Mouse (Mus musculus) megakaryocyte, embryonic 14.5 days (primary cell): ENCODE results near the gene Camk2g. TPM values are rescaled to one million over a fixed set of nuclear protein-coding genes. Genes with fewer than 3 reads are reported as not detected.

Experiments used
- H3K27me3 ChIP-seq: replicated peaks from 2 replicates; pipeline ENCODE3; 2012; ENCODE audit warnings: inconsistent platforms
- H3K36me3 ChIP-seq: replicated peaks from 2 replicates; pipeline ENCODE3; 2012; ENCODE audit warnings: low read length, inconsistent platforms, mixed read lengths
- H3K4me1 ChIP-seq: 2 replicates; pipeline ENCODE4 v1.6.1; 2012; ENCODE audit warnings: inconsistent platforms
- H3K4me3 ChIP-seq: replicated peaks from 2 replicates; pipeline ENCODE3; 2012; ENCODE audit warnings: moderate library complexity, mild to moderate bottlenecking, inconsistent platforms
- H3K9me3 ChIP-seq: 2 replicates; pipeline ENCODE4 v1.6.1; 2012; ENCODE audit warnings: inconsistent platforms
- FLI1 ChIP-seq: IDR thresholded peaks from 2 replicates; pipeline ENCODE4 v1.6.1; 2012; ENCODE audit warnings: low read length, inconsistent platforms, mixed read lengths
- GATA1 ChIP-seq: IDR thresholded peaks from 3 replicates; pipeline ENCODE4 v1.6.1; 2012; ENCODE audit warnings: mixed read lengths, low read length, inconsistent platforms, borderline replicate concordance
- polyA plus RNA-seq: library from polyadenylated mRNA; stranded (reverse); fragments of >175 nt; gene quantifications from 2 replicates; pipeline ENCODE4 v1.2.3, GENCODE M21; 2012; ENCODE audit warnings: low replicate concordance; ENCODE audit not compliant: insufficient read depth

Gene Camk2g
- polyA plus RNA-seq, 1 experiment = 12.1 TPM

DNA sequence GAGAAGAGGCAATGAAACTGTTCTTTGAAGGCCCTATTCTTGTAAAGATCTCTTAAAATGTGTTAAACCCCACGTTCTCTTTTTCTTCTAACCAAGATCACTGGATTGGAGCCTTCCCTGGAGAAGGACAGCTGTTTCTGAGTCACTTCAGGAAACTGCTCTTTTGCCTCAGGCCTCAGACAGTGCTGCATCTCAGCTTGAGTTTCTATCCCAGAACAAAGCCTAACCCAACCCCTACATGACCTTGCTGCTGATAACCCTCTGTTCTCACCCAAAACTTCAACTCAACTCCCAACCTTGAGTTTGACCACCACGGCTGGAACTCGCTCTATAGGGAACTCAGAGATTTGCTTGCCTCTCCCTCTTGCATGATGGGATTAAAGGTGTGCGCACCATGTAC, 15.5 kb upstream of the Camk2g start:
- TF ChIP-seq FLI1 (no peak), GATA1 (no peak)
- Histone ChIP-seq H3K9me3 (no peaks in the 10 kb centered on the region), H3K4me3 (no peak overlapping the region), H3K36me3 (no peaks in the 10 kb centered on the region), H3K27me3 (peaks cover 38% of the 10 kb centered on the region), H3K4me1 (peaks cover 50% of the 10 kb centered on the region)

DNA sequence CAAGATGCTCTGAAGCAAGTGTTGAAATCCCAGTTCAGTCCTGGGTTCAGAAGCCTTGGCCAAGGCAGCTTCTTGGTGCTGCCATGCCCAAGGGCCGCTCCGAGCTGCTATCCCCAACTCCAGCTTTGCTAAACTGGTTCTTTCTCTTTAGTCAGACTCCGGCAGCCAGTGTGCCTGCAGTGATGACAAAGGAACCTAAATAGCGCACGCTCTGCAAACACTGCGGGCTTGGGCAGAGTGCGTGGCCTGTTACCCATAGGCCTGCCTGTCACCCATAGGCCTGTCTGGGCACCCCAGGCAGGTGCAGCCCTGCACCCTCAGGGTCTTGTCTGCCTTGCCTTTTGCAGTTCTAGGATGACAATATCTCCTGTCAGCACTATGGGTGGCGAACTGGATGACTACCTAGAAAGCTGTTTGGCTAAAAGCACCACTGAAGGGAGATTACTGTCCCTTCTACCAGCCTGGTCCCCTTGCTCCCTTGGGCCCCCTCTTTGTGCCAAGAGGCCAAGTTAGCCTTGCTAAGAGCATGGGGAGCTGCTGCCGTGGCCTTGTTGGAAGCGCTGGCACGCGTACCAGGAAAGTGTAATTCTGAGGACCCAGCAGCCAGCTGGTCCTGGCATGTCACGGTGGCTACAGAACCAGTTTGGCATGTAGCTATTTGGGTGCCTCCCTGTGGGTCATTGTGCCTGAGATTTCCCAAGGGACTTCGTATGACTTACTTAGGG, 12.4 kb upstream of the Camk2g start:
- Histone ChIP-seq H3K4me1 (peaks cover 52% of the 10 kb centered on the region), H3K4me3 (no peak overlapping the region), H3K36me3 (no peaks in the 10 kb centered on the region), H3K27me3 (peaks cover 19% of the 10 kb centered on the region), H3K9me3 (no peaks in the 10 kb centered on the region)
- TF ChIP-seq GATA1 (no peak), FLI1 (no peak)

DNA sequence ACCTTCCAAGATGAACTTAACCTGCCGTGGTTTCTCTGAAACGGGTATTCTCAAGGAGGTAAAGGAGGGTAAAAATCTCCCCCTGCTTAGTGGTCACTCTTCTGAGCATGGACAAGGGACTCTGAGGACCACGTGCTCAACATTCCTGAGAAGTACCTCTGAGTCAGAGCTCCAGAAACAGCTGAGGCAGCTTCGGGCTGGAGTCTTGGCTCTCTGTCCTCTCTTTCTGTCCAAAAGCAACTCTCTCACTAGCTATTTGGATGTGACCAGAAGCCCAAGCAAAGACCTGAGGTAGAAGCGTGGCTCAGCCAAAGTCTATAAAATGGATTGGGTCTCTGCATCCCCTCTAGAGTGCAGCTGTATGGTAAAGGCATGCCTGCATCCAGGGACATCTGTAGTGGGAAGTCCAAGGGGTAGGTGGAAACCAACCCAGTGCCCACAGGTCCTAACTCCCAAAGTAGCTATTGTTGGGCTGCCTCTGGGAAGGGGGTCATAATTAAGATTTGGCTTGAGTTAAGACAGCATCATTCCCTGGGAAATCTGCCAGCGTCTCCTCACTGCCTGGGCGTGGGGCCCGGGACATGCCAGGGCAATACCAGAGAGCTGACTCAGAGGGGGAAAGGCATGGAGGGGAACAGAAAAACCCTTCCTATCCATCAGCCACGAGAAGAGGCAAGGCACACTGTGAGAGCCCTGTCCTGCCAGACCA, 11.2 kb upstream of the Camk2g start:
- Histone ChIP-seq H3K9me3 (no peaks in the 10 kb centered on the region), H3K4me3 (no peak overlapping the region), H3K4me1 (peaks cover 40% of the 10 kb centered on the region), H3K36me3 (no peaks in the 10 kb centered on the region), H3K27me3 (peaks cover 15% of the 10 kb centered on the region)
- no peak for TF ChIP-seq FLI1
- TF ChIP-seq GATA1 = no peak

DNA sequence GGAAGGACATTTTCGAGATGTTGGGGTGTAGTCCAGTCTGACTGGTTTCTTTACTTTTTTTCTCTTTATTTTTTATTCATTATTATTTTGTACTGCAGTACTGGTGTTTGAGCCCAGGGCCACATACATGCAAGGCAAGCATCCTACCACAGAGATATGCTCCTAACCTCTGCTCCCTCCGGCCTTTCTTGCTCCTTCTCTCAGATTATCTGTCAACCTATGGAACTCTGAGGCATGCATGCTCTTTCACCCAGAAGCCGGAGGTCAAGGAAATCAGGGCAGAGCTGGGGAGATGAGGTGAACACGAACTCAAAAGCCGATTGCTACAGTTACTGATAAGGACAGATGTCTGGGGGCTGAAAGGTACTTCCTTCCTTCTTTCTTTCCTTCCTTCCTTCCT, 10.6 kb upstream of the Camk2g start:
- Histone ChIP-seq H3K4me1 (peaks cover 34% of the 10 kb centered on the region), H3K4me3 (no peak overlapping the region), H3K27me3 (peaks cover 14% of the 10 kb centered on the region), H3K9me3 (no peaks in the 10 kb centered on the region), H3K36me3 (no peaks in the 10 kb centered on the region)
- TF ChIP-seq FLI1 = no peak
- TF ChIP-seq GATA1 = no peak

DNA sequence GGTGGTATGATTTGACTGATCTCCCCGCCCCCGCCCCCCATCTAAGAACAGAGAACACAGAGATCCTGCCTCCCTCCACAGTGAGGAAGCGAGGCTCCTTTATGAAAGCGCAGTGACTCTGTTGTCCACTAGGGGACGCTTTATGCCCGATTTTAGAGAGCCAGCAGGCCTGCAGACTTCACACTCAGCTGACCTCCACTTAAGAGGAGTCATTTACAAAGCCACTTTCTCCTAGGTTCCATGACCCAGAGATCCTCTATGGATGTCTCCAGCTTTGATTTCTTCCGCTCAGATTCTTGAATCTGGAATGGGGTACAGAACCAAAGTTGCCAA, 9.7 kb upstream of the Camk2g start:
- no peak for TF ChIP-seq GATA1
- TF ChIP-seq FLI1 = no peak
- Histone ChIP-seq H3K4me1 (peaks cover 35% of the 10 kb centered on the region), H3K9me3 (no peaks in the 10 kb centered on the region), H3K4me3 (peak overlapping the region; percentile 50), H3K27me3 (peaks cover 10% of the 10 kb centered on the region), H3K36me3 (no peaks in the 10 kb centered on the region)

DNA sequence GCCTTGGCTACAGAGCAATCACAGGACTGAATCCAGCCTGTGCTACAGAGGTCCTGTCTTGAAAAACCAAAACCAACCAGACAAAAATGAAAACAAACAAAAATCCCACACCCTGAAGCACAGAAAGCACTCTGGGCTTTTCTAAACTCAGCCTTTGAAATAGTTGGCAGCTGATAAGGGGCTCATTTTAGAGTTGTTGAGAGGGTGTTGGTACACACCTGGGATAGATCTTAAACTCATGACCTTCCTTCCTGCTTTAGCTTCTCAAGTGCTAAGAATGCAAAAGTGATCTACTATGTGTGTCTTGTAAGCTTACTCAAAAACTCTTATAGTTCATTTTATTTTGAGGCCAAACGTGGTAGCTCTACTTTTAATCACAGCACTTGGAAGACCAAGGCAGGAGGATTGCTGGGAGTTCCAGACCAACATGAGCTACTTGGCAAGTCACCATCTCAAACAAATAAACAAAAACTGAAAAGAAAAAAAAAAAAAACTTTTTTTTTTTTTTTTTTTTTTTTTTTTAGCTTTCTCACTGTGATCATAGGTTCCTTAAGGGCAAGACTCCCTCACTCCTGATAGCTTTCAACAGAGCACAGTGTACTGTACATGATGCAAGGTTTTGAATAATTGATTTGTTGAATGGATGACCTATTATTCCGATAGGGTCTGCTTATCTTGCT, 9.2 kb upstream of the Camk2g start:
- H3K27me3 ChIP-seq = peaks cover 10% of the 10 kb centered on the region
- no peaks in the 10 kb centered on the region for H3K36me3 ChIP-seq
- TF ChIP-seq FLI1 (no peak), GATA1 (no peak)
- H3K4me1 ChIP-seq = peaks cover 40% of the 10 kb centered on the region
- peak overlapping the region; percentile 50 for H3K4me3 ChIP-seq
- H3K9me3 ChIP-seq = no peaks in the 10 kb centered on the region

DNA sequence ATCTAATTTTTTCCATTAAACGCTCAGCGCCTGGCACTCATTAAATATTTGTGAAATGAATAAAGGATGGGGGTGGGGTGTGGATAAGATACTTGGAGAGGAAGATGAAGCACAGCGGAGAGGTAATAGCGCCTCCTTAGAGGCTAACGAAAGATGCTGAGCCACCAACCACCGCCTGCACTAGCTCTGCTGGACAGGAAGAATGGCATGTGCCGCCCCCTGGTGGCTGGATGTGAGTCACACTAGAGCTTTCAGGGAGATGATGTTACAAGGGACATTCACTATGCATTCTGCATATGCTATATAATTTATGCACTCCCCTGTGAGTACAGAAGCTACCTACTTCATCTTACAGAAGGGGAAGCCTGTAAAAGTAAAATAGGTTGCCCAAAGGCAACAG, 4.9 kb upstream of the Camk2g start:
- Histone ChIP-seq H3K36me3 (no peaks in the 10 kb centered on the region), H3K27me3 (no peaks in the 10 kb centered on the region), H3K4me3 (peak overlapping the region; percentile 57), H3K4me1 (peaks cover 45% of the 10 kb centered on the region), H3K9me3 (no peaks in the 10 kb centered on the region)
- TF ChIP-seq GATA1 (no peak), FLI1 (no peak)

DNA sequence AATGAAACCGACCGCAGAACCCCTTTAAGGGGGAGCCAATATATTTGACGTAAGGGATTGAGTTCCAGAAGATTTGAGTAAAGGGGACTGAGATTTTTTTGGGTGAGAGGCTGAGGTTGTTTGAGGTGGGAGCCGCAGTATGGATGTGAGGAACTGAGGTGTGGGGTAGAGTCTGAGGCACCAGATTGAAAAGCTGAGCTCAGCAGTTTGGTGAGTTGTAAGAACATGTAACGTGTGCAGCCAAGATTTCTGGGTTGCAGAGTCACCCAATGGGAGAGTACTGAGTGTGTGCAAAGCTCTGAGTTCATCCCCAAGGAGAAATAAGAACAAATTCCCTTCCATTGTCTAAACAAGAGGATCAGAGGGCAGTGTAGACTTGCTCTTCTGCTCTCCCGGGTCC, 4.4 kb upstream of the Camk2g start:
- no peak overlapping the region for H3K4me3 ChIP-seq
- H3K27me3 ChIP-seq = no peaks in the 10 kb centered on the region
- H3K9me3 ChIP-seq = no peaks in the 10 kb centered on the region
- peaks cover 41% of the 10 kb centered on the region for H3K4me1 ChIP-seq
- TF ChIP-seq GATA1 = no peak
- TF ChIP-seq FLI1 = no peak
- H3K36me3 ChIP-seq = no peaks in the 10 kb centered on the region

DNA sequence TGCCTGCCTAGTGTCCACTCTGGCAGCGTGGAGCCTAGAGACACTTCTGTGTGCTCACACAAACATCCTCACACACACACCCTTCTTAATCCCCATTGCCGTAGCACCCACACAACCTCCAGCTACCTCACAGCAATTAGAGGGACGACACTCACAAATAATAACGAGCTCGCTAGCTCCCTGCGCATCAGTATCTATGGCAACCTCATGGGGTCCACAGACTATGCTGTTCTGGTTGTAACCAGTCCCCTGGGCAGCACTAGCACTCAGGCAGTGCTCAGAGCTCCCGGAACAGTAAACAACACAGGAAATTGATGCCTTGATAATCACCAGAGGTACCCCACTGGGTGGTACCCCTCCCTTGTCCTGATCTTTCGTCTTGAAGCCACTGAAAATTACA, 2.8 kb upstream of the Camk2g start:
- Histone ChIP-seq H3K36me3 (peaks cover 10% of the 10 kb centered on the region), H3K9me3 (no peaks in the 10 kb centered on the region), H3K4me1 (peaks cover 56% of the 10 kb centered on the region), H3K27me3 (no peaks in the 10 kb centered on the region), H3K4me3 (no peak overlapping the region)
- no peak for TF ChIP-seq FLI1
- TF ChIP-seq GATA1 = no peak

DNA sequence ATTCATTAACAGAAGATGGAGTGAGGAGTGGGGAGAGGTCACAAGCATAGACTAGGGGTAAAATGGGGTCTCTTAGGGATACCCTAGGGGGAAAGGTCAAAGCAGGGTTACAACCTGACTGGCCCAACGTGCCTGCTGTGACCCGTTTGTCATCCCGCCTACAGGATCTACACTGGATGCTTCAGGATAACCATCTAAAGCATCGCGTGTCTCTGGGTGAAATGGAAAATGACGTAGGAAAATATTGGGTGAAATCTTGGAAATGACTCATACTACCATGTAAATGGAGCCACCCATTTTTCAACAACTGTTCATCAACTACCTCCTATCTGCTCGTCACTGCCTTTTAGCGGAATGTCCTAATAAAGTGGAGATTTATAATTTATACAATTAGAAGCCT, 2.3 kb upstream of the Camk2g start:
- Histone ChIP-seq H3K9me3 (no peaks in the 10 kb centered on the region), H3K36me3 (peaks cover 15% of the 10 kb centered on the region), H3K4me3 (no peak overlapping the region), H3K4me1 (peaks cover 61% of the 10 kb centered on the region), H3K27me3 (no peaks in the 10 kb centered on the region)
- TF ChIP-seq GATA1 (no peak), FLI1 (no peak)
